Mouse (Mus musculus): ENCODE results near the gene Ccdc84. TPM values are rescaled to one million over a fixed set of nuclear protein-coding genes. Genes with fewer than 3 reads are reported as not detected.
"Not testable (repeated sequence)": the region's sequence is repeated elsewhere in the genome, so short reads cannot be mapped to it uniquely, and the experiment has no call there.

Gene Ccdc84
- 10 to 100 TPM; 14.7 to 18.9 TPM for total RNA-seq (2021)
- long read RNA-seq, experiment 1, partial matches to known transcripts = 0 of 18 reads
- long read RNA-seq, experiment 1, other reads (novel, unspliced or antisense) = 14 of 18 reads
- long read RNA-seq, experiment 2, partial matches to known transcripts = 0 of 6 reads
- long read RNA-seq, experiment 2, other reads (novel, unspliced or antisense) = 3 of 6 reads

DNA sequence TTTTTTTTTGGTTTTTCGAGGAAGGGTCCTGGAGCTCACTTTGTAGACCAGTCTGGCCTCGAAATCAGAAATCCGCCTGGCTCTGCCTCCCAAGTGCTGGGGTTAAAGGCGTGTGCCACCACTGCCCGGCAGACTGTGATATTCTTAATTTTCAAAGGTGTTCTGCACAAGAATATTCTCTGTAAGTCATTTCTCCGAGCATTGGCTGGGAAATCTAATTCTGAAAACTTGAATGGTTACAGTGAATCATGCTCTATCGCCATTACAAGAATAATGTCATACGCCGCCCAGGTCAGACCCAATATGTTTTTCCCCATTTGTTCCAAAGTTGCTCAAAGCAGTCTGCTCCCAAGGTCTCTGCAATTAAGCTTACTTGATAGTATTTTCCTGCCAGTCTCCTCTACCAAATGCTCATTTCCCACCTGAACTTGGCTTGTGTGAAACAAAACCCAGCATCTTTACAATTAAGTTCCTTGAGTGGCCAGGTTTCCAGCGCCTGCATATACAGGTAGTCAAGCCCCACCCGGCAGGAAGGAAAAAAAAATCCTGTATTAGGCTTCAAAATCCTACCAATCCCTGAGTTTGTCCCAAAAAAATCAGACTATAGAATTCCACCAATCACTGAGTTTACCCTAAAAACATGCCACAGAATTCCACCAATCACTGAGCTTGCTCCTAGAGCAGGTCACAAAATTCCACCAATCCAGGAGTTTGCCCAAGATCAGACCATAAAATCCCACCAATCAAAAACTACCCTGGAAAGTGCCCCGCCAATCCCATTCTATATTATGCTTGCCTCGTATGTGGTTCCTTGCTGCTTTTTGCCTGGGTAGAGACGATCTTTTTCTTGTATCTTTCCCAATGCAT, at the start of gene Ccdc84:
Gene Ccdc84 (minus strand): TSS at position 51 of the 867 bp plus-strand sequence.
- no peak for DNase-seq

DNA sequence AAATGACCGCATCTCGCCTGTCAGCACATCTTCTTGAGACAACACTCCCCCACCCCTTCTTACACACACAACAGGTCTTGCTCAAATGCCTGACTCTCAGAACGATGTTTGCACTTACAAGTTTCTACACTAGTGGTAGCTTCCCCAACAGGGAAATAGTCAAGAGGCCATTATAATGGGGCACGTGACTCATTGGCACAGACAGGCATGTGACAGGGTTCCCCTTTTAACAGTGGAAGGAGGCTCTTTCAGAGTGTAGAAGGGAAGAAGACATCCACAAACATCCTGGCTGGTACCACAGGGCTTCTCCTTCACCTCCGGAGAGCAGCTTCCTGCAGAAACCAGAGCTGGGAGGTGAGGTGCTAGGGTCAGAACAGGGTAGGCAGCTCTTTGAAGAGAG, 43.6 kb upstream of the Ccdc84 start:
- DNase-seq = no peak

DNA sequence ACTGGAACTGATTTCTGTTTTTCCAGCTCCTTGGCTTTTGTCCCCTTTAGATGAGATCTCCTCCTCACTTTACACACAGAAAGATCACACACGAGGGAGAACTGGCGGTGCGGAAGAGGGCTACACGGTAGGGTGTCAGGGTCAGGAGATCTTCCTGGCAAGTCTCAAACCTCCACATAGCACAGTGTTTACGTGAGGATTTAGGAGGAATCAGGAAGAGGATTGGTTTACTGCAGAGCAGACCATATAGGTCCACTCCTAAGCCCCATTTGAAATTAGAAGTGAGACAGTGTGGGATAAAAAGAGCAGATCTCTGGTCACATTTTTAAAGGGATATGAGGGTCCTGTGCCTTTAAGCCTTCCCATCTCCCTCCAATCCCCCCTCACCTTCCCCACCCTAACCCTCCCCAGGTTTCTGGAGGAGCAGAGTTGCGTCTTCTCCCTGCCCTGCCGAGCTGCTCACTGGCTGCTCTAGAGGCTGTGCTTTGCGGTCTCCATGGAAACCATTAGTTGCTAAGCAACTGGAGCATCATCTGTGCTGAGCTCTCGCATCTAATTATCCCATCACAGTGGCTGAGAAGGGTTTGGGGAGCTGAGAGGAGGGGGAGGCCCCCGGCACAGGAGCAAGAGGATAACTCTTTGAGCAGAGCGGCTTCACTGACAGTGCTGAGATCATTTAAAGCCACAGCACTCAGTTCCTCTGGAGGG, 38.8 kb upstream of the Ccdc84 start:
- no peak for DNase-seq

DNA sequence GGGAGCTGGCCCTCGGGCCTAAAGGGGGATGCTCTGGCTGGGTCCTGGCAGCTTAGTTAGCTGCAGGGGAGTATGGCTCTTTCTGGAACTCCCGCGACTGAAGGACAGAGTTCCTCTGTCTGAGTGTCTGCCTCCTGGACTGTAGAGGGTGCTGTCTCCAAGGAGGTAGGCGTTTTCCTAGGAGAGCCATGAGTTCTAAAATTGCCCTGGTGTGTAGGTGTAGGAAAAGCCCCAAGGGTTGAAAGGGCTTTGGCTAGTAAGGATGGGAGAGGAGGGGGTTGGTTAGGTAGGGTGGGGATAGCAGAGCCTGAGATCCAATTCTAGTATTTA, 36.5 kb upstream of the Ccdc84 start, which contains the start of gene Upk2:
Gene Upk2 (minus strand): TSS at position 86 of the 330 bp plus-strand sequence.
- DNase-seq = no peak

DNA sequence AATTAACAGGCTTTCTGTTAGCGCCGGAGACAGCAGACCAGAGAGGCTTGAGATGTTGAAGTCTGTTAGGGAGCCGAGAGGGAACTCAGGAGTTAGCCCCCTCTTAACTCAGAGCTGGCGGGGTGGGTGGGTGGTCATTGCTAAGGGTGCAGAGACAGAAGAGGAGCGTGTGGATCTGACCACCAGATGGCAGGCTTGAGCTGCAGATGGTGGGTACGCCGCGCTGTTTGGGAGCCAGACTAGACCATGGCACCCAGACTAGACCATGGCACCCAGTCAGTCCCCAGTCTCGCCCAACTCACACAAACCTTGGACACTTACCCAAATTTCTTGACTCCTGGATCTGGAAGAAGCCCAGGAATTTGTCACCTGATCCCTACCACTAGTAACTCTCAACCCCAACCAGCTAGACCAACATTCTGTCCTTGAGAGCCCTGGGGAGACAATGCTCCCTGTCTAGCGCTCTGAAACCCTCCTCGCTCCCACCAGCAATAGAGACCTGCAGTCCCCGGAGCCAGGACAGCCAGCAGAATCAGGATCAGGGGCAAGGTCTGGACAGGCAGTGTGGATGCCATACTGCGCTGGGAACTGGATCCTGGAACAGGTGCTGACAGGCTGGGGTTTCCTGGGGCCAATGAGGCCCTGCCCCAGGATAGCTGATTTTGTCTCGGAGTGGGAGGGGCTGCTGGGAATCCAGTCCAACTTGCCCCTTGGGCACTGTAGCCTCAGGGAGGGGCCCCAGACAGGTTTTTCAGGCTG, 35.9 kb upstream of the Ccdc84 start:
- peak; percentile 87 to 88 for DNase-seq

DNA sequence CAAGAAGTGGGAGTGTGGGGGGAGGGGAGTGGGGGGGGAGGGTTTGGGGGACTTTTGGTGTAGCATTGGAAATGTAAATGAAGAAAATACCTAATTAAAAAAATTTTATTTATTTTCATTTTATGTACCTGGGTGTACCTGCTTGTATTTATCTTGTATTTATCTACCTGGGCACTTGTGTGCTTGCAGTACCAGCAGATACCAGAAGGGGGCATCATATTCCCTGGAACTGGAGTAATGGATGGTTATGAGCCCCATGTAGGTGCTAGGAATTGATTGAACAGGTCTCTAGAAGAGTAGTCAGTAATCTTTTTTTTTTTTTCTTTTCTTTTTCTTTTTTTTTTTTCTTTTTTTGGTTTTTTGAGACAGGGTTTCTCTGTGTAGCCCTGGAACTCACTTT, 32.0 kb upstream of the Ccdc84 start:
- no peak for DNase-seq

DNA sequence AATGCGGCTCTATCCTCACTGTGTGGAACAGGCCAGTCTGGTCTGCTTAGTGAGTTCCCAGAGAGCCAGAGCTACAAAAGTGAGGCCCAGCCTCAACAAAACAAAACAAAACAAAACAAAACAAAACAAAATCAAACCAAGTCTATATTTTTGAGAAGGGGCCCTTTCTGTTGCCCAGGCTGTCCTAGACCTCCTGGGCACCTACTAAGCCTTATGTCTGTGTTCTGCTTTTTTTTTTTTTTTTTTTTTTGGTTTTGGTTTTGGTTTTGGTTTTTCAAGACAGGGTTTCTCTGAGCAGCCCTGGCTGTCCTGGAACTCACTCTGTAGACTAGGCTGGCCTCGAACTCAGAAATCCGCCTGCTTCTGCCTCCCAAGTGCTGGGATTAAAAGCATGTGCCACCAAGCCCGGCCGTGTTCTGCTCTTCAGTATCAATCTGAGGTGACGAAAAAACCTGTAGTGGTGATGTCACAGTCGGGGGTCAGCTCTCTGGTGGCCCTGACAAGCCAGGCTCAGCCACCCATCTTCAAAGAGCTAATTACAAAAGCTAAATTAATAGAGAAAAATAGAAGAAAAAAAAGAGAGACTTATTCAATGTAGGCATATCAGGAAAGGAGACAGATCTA, 26.1 kb upstream of the Ccdc84 start:
- DNase-seq = not testable (repeated sequence)

DNA sequence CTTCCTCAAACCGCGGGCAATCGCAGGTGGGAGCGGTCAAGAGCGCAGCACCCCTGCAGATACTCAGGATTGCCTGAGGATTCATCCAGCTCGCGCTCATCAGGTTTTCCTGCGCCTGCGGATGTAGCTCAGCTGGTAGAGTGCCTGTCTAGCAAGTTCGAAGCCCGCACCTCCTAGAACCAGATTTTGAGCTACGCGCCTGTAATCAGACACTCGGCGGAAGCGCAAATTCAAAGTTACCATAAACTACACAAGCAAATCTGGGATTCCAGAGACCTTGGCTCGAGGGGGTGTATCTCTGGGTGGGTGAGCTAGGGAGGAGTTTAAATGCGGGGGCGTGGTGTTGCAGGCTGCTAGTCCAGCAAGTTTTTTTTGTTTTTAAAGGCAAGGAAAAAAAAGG, 22.6 kb upstream of the Ccdc84 start, which contains the start of gene Foxr1:
Gene Foxr1 (minus strand): TSS at position 176 of the 400 bp plus-strand sequence.
- no peak for DNase-seq

DNA sequence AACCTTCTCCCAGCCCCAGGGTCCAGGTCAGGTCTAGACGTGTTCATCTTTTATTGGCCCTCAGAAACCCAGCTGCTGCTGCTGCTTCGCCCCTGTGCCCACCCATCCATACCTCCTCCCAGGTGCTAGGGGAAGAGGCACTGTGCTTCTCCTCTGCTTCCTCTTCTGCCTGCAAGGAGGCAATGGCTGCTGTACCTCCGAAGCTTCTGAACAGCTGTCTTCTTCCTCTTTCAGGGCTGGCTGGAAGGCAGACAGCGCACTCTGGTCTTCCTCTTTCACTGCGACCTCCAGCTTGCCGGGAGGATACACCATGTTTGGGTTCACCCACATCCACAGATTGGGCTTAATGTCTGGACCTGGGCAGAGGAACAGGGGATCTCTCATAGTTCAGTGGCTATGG, 17.4 kb upstream of the Ccdc84 start:
- DNase-seq = no peak

DNA sequence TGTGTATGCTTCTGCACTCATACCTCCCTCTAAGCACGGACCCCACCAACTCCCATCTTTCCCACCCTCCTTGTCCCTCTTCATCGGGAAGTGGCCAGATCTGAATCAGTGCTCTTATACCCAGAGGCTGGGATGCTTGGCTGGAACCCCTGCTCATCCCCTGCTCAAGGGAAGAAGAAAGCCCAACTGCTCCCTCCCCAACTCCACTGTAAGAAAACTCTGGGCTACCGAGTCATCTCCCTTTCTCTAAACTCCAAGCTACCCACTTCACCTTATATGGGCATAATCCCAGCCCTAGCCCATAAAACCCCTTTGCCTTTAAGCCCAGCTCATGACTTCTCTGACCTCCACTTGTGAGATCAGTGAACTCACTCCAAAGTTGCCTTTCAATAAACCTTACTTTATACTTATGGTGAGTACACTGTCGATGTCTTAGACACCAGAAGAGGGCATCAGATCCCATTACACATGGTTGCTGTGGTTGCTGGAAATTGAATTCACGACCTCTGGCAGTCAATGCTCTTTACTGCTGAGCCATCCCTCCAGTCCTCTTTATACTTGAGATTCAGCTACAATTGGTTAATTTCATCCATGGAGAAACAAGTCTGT, 14.3 kb upstream of the Ccdc84 start:
- no peak for DNase-seq

DNA sequence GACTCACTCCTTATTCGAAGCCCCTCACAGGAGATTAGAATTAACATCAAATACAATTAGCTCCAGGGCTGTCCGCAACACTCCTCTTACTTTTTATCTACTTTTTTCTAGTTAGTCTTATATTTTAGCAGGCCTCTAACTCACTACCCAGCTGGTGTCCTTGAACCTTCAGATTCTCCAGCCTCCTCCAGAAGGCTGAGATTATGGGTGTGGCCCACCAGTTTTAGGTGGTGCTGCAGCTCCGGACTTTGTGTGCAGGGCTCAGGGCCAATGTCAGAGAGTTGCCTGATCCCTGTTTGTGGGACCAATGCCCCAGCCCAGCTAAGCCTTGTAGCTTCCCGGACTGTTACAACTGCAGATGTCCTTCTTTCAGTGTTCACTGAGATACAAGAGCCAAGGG, 5.2 kb upstream of the Ccdc84 start:
- DNase-seq = no peak

DNA sequence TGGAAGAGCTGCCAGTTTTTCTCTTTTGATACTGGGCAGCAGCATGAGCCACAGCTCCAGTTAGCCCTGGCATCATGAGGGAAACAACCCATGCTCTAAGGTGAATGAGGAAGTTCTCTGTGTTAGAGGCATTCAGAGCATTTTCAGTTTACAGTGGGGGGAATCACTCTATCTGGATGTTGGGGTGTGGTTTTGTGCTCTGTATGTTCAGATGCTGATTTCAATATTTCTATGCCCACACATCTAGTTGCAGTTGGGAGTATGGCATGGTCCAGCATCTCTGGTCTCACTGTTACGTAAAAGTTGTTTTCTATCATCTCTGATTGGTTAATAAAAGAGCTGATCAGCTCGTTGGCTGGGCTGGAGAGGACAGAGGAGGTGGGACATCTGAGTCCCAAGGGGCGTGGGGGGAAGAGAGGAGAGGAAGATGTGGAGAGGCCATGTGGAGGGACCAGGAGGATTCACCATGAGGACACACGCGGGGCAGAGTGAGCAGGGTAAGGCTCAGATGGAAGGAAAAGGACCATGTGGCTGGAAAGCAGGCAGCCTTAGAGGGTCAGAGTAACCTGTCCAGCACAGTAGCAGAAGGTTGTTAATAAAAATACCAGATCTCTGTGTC, 2.0 kb upstream of the Ccdc84 start:
- no peak for DNase-seq

DNA sequence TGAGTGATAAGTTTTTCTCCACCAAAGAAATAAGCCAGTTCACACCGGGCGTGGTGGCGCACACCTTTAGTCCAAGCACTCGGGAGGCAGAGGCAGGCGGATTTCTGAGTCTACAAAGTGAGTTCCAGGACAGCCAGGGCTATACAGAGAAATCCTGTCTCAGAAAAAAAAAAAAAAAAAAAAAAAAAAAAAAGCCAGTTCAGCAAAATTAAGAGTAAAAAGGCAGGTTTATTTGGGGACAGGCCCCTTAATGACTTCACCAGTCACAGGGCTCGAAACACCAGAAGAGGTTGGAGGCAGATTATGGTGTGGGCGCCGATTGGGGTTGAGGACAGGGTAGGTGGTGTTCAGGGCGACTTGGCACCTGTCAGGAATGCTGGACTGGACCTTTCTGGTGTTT, 1.4 kb upstream of the Ccdc84 start:
- not testable (repeated sequence) for DNase-seq

DNA sequence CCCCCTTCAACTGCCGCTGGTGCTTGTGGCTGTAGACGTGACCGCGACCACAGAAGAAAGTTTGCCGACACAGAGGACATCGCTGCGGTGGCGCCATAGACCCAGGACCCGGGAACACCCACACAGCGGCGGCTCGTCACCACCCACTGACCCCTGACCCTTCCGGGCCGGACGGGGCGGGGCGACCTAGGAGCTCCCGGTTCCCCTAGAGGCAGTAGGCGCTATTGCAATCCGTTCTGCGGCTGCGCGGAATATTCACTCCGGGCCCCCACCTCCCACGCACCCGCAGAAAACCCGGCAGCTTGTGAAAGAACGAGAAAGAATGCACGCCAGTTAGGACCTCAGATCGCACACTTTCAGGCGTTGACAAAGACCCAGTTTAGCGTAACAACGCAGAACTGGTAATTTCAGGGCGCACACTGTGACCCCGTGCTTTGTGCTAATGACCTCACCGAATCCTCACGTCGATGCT, 441 bp downstream of the Ccdc84 start:
- peak; percentile 98 to 99 for DNase-seq

DNA sequence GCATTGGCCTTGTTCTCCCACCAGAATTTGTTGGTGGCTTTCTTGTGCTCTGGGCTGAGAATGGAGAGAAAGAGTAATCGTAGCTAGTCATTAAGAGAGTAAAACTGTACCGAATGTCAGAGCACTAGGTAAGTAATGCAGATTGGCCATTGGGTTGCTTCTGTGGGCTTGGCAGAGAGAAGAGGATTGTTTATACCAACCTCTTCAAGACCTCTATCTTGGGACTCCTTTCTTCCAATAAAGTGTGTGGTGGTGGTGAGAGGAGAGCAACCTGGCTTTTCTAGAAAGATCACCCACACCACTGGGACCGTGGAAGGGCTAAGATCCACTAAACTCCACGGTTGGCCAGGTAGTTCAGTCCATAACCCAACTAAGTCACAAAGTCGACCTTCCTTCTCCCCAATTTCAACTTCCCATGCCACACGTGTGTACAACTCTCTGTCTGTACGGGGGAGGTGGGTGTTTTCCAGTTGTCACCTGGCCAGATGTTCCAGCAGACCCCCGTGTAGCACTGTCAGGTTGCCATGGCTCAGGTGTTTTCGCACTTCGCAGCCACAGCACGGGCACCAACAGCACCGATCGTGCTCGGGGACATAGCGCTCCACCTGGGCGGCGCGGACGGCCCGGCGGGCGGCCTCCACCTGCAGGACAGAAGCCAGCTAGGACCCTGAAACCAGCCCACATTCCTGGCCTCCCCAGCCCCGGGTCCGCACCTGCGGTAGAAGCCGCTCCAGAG, 1.0 kb downstream of the Ccdc84 start:
- DNase-seq = no peak

DNA sequence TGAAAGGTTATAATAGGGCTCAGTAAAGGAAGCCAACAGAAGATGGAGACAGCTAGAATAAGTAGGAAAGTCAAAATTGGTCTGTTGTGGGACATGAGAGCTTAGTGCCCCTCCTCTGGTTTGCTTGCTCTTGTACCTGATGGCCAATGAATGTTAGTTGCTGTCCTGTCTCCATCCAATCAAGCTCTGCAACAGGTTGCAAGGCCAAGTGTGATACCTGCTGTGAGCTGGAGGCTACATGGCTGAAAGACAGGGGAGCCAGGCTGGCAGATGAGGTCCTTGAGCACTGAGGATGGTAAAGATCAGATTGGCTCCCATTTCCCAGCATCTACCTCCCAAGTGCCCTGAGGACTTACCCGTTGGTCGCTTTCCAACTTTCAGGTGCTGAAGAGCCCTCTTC, 5.6 kb downstream of the Ccdc84 start:
- no peak for DNase-seq

DNA sequence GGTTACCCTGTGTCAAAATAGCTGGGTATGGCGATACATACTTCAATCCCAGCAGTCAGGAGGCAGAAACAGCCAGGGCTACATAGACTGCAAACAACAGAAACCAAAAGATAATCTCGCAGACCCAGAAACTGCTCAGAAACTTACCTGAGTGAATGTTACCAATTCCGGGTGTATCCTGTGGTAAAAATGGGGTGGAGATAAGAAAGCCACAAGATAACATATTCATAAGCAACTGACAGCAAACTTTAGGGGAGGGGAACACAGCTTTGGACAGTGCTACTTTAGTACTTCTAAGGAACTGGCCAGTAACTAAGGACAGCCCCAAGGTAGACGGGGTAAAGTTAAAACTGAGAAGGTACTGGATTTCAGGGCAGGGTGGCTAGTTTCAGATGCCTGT, 6.1 kb downstream of the Ccdc84 start:
- no peak for DNase-seq

DNA sequence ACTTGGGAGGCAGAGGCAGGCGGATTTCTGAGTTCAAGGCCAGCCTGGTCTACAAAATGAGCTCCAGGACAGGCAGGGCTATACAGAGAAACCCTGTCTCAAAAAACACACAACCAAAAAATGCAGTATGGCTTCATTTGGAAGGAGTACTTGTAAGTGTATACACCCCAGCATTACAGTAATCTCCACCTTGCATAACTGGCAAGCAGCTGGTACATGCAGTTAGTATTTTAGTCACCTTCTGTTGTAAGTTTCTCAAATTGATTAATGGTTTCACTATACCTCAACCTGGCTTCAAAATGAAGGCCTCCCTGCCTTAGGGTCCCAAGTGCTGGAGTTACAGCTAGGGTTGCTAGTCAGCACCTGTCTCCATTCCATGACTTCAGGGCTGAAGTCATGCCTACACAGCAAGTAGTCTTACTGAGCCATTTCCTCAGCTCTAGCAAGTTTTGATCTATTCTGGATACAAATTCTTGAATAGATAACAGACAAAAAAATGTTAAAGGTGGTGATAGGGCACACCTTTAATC, 6.7 kb downstream of the Ccdc84 start:
- no peak for DNase-seq

DNA sequence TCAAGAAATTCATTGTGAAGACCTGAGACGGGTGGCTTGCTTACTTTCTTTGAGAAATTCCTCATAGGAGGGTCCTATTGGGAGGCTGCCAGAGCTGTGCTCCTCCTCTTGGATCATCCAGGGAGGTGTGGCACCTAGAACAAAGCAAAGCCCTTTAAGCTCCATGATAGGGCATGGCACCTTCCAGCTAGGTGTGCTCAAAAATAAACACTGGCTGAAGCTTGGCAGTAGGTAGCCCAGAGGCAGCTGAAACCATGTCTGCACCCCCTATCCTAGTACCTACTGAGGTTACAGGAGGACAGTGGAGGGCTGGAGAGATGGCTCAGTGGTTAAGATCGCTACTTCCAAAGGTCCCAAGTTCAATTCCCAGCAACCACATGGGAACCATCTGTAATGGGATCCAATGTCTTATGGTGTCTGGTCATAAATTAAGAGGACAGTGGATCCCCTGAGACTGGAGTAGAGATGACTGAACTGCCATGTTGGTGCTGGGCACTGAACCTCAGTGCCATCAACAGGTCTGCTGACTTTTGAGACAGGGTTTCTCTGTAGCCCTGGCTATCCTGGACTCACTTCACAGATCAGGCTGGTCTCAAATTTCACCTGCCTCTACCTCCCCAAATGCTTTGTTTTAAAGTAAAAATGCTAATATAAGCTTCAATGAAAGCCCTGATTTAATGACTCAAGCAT, 7.6 kb downstream of the Ccdc84 start:
- DNase-seq = no peak

All from adrenal gland, postnatal 36 days (tissue).